Mouse (Mus musculus) thymus, postnatal 36 days (tissue): ENCODE results near the gene Adarb2.

ENCODE experiments used
- DNase-seq, 2 experiments: peaks; one replicate each; pipeline ENCODE4 v3.0.0; 2022; ENCODE audit warnings: mixed read lengths in 2 of 2

Adarb2 gene

DNA sequence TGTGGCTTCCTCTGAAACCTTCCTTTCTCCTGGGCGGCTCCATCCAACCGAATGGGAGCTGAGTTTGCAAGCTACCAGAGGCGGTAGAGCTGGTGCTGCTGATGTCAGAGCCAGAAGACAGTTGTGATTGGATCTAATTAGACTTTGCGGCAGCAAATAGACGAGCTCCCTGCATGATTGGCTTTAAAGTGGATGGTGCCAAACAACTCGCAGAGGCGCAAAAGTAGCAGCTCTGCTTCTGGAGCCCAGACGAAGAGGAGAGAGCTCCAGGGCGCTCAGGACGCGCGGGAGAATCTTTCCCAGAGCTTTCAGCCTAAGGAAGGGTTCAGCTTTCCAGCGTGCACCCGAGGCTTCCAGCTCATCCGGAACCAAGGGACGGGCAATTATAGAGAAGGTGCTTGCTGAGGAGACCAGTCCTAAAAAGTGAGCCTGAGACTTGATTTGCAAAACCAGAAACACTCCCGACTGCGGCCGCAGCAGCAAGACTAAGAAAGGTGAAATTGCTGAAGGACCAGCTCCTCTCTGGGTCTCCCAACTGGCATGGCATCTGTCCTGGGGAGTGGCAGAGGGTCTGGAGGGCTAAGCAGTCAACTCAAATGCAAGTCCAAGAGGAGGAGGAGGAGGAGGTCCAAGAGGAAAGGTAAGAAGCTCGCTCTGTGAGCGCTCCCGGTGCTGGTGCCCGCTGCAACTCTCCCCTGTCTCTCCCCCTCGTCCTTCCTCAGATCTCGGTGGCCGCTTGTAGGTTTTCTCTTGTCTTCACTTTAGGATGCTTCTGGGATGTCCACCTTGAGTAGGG lies at the start of gene Adarb2:
Gene Adarb2, plus strand, starts transcription at position 186 of the 796 bp plus-strand sequence.
- no peak for DNase-seq

DNA sequence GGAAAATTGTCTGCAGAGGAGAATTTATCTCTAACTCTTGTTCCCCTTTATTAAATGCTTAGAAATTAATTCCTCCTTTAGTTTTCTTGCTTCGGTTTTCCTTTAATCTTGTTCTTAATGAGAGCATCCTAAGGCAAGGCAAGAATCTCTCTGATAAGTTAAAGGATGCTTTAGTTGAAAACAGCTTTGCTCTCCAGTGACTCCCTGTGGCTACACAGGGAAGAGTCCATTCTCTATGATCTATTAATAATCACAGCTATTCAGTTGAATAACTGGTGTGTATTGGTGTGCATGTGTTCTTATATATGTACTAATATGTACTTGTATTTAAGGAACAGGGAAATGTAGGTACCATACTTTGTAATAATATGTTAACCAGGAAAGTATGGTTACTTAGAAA lies 28.9 kb upstream of the Adarb2 start:
- no peak for DNase-seq

DNA sequence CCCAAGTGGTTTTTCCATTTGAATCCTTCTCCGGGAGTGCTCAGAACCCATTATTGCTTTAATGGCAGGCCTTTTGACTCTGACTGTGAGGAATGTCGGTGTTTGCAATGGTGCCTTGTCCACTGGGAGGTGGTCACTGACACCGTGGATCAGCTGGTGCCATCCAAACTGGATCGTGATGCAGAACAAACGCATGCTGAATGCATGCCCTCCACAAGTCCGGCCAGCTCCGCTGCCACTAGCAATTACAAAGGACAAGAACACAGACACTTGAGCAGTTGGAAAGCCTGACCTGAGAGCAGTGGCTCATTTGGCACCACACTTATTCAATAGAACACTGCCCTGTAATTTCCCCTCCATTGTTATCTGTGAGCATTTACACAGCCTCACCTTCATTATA lies 10.7 kb upstream of the Adarb2 start:
- no peak for DNase-seq

DNA sequence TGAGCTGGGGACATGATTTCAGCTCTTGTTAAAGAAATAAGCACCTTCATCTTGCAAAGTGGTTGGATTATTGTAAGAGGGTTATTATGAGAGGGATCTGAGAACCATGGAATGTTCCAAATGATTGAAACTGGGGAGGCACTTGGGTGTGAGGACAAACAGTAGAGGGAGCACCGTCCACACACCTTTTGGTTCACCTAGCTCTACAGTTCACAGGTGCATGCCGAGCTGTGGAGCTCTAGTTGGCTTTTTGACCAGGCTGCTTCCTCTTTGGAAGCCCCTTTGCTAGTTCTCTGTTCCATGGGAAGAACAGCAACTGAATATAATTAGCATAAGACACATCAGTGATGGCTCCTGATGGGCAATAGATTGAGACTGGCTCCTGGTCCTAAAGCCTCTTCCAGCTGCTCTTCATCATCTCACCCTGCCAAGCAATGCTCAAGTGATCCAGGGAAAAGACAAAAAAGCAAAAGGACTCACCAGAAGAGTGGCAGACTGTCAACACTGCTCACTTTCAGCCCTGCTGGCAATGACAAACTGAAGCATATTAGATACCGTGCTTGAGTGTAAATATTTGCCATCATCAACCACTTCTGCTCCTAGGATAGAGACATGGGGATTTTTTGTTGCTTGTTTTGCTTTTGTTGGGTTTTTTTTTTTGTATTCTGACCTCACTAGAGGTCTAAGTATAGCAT lies 3.3 kb upstream of the Adarb2 start:
- DNase-seq = no peak

DNA sequence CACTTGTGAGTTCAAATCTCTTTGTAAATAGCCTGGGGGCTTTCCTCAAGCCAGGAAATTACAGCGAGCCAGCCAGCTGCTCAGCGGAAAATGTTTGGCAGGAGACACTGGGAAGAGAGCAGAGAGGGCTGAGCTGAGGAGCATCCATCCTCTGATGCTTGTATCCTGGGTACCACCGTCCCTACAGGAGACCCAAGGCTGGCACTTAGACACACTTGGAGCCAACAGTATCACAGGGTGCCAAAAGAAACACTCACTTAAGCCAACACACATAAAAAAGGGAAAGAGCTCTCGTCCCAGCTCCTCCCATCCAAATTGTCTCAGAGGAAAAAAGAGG lies 779 bp downstream of the Adarb2 start:
- DNase-seq = no peak

DNA sequence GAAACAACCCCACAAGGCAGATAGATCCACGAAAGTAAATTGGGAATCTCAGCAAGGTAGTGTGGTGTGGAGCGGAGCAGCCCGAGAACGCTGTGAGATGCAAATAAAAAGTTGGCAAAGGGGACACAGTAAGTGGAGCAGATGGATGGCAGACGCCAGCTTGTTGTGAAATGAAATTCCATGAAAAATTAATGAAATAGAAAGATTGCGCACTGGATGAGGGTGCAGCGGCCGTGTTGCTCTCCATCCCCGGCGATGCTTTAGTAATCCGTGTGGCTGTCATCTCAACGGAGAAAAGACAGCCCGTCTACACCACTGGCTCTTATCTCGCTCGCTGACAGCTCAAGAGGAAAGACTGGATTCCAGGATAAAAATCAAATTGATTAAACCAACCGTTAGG lies 4.7 kb downstream of the Adarb2 start:
- DNase-seq = no peak

DNA sequence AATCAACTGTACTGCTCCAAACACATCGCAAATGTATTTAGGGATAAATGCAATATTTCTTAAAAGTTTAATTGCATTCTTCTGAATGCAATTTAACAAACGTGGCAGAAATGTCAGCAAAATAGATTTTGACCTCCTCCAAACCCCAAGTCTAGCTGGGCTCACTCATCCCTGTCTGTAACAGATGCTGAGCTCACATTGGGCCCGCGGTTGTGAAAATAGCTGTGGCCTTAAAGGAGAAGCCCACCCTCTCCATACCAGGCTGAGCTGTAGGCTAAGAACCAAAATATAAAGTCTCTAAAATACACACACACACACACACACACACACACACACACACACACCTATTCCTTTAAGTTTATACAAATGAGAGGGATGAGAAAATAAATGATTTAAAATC lies 8.1 kb downstream of the Adarb2 start:
- DNase-seq = no peak

DNA sequence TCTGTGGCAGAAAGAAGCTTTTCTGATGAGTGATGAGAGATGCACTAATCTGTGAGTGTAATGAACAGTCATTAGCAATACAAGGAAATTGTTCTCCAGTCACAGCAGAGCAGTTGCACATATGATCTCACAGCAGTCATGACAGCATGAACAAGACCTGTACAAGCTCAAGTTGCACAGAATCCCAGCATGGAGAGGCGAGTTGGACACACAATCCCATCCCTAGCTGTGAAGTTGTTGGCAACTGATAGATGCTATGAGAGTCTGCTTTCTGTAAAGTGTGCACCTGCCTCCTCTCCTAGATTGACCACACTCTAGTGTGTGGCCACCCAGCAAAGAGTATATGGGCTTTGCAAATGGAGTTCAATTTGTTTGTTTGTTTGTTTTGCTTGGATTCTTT lies 36.2 kb downstream of the Adarb2 start:
- no peak for DNase-seq

DNA sequence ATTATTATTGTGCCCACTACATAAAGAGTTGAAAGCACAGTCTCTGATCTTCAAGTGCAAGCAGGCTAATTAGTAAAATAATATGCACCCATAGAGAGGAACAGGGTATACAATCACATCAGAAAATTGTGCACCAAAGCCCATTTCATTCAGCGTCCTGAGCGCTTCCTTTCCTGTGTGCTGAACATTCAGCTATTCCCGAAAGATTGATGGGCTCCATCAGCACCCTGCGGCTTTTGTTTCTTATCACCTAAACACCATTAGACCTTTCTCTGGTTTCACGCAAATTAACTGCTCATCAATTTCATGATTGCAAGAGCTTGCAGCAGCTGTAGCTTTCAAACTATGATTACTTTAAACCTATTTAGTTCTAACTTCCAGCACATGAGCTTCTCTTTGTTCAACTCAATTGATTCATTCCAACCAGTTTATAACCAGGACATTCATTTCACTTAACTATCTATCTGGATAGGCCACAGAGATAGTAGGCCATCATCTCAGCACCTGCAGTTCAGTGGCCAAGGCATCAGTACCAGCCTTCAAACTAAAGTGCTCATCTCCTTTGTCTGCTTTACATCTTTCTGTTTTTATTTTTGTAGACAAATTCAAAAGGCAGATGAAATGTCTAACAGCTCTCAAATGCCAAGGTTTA lies 45.5 kb downstream of the Adarb2 start:
- DNase-seq = no peak

DNA sequence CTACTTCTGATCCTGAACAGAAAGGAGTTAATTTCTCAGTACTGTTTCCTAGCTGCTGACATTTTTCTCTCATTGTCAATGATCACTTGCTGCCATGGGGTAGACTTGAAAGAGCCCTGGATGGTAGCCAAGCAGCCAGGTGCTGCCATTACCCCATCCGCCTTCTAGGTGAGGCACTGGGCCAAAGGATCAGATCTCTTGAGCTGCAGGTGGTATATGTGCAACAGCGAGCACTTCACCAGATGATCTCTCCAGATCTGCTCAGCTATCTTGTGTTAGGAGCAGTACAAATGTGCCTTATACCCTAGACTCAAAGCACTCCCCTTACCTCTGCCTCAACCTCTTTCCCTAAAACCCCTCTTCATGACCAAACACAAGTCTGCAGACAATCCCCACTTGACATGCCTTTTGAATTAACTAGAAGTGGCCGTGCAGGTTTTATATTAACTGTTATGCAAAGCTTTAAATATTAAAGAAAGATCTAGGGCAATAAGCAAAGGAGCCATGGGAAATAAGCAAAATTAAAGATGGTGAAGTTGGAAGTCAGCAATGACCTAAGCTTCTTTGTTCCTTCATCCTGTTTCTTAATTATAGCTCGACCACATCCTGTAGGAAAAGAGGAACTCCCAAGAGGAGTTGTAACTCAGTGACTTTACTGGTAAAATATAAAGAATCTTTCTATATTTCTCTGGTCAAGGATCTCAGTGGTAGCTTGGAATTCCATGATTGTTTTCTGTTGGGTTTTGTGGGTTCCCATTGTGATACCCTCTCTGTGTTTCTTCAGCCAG lies 69.7 kb downstream of the Adarb2 start:
- no peak for DNase-seq

DNA sequence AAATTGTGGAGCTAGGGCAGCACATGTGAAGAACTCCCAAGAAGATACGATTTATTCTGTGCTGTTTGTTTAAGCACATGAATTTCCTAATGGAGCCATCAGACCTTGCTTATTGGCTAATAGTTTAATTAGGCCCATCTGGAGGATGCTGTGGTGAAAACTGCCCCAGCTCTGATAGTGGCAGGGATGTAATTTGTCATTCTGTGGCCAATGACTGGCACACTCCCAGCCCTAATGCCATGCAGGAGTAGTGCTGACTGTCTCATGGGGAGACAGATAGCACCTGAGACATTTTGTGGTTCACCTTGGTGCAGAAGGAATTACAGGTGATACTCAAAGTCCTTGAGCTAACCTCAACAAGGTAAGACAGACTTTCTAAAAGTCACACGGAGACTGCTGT lies 80.5 kb downstream of the Adarb2 start:
- DNase-seq = no peak

DNA sequence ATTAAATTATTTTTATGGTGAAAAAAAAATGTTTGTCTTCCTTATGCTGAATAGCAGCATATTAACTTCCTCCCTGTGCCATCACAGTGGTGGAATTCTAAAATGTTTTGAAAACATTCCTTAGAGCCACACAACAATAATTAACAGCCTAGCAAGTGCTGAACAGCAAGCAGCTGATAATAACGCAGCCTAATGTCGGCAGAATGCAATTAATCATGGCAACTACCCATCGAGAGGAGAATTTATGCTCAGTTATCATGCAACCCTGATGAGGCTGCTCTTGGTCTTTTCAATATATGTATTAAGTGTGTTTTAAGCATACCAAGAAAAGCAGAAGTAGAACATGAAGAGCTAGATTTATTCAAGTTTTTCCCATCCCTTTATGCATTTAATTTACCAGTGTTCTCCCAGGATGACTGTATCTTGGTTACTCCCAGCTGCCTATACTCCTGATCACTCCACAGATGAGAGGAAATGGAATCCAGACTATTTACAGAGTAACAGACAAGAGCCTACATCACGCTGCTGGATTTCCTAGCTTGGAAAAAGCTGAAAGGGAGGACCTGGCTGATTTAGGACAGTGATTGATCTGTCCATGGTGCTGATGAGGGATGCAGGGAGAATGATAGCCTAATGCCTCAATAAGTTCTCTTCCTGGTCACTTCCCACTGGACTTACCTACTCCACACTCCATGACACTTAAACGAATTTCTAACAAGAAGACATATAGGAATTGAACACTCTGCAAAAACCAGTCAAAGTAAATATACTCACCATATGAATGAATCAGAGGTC lies 113.9 kb downstream of the Adarb2 start:
- no peak for DNase-seq

DNA sequence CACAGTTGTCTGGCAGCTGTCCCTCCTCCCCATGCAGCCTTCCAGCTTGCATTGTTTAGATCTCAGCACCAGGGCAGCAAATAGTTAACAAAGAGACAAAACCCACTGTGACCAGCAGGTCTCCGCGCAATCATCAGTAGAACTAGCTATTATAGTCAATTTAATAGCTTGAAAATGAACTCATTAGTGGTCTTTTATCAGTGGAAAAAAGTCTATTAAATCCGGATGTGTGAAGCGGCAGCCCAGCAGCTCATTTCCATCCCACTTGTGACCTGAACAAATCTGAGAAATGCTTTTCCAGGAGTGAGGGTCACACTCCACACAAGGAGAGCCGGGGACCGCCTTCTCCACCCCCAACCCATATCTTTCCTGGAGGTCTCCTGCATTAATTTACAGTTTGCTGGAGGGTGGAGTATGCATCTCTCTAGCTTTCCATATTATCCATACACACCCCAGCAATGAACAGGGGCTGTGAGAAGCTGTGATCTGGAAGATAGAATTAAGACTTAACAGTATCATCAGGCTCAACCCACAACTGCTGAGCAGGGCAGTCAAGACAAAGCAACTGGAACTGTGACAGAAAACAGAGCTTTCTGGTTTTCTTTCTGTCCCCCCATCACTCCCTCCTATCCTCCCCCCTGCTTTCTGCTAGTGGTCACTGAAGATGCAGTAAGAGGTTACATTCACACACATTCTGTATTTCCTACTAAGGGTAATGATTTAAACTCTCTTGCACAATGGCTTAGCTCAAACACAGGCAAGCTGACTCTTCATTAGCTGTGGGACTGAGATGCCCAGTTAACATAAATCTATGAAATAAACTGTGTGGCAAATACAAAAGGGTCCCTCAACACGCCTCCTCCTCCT lies 131.2 kb downstream of the Adarb2 start:
- DNase-seq = no peak

DNA sequence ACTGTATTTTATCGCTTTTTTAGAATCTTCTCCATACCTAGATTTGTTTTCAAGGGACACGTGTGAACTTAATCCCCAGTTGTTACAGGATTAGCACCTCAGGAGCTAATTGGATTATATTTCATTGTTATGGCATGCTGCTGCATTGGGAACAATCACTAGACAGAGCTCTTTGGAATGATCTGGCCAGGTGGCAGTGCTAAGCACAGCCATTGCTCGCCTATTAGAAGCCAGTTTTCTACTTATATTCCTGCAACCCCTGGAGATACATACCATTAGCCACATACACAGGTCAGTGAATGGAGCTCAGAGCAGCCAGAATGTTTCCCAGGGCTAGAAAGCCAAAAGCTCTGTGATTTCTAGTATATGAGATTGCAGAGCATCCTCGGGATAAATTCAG lies 131.9 kb downstream of the Adarb2 start:
- no peak for DNase-seq

DNA sequence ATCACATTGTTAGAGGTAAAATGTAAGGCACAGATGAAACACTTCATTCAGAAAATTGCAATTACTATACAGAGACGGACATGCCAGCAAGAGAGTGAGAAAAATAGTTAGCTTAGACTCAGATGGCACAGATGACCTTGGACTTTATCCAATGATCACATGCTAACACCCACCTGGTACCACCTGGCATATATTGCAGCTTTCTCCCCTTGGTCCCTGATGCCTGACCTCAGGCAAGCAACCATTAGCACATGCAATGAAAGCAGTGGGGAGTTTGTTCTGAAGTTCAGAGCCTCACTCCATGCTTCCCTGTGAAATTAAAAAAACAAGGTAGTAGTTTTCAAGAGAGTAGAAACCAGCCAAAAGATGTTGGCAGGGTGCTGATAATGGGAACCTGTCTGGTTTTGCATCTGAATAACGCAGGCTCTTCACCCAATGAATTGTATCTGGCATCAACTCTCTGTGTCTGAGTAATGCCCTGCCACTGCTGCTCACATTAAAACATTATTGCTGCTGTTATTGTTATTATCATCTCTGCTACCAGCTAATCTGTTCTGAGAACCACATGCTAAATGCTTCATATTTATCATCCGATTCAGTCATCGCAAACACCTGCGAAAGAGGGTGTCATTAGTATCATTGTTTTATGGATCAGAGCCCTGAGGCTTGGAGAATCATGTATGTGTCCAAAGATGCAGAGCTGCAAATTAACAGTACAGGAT lies 138.6 kb downstream of the Adarb2 start:
- no peak for DNase-seq

DNA sequence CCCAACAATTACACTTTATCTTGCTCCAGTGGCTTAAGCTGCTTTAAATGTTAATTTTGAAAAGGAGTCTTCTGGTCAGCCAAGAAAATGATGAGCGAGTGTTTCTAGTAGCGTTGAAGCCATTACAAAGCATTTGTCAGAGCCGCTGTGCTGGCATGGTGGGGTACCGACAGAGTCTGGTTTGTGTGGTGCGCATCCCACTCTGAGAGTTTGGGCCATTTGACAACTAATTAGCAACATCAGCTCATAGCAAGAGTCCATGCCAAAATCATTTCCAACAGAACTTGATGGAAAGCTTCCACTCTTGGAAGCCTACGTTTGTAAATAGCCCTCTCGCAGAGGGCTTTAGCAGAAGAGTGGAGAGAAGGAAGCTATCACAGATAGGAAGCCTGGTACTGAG lies 144.5 kb downstream of the Adarb2 start:
- DNase-seq = no peak

DNA sequence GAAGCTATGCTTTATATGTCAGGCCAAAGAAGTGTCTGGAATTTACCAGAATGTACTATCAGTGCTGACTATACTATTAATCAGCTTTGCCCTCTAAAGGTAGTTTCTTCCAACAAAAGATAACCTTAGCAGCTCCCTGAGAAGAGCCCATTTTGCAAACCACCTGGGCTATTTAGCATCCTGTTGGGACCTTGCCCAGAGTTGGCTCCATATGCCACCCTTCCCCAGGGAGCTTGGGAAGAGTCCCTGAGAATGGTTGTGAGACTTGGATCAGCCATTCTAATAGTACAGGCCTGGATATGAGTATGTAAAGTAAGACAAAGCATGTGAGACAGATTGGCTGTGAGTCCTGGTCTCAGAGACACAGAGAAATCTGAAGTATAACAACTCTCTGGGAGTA lies 149.7 kb downstream of the Adarb2 start:
- no peak for DNase-seq

DNA sequence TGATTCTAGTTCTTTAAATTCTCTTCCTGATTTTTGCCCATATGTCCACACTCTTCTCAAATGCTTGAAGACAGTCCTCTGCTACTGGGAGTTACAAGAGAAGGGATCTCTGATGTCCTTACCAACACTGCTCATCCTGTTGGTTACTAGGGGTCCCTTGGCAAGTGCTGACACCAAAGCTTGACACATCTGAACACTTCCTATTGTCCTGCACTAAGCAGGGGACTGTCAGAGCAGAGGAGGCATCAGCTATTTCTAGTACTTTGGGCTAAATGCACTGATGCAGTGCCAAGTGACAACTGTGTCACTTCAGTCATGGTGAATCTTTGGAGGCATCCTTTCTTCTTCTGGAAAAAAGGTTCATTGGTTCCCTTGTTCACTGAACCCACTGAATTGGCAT lies 150.3 kb downstream of the Adarb2 start:
- no peak for DNase-seq

DNA sequence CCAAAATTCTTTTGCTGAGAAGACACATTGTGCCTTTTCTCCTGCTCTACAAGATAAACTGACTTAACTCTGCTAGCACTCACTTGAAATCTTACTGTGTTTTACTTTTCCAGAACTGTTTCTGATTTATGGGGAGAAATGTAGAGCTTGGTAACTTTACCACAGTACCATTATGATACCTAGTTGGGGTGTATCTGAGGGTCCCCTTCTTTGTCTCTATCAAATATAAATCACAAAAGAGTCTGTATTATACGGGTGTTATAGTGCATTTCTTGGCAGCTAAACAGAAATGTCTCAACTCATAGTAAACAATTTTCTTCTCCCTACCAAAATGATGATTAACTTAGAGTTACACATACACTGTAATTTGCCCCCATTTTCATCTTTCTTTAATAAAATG lies 162.9 kb downstream of the Adarb2 start:
- DNase-seq = no peak

DNA sequence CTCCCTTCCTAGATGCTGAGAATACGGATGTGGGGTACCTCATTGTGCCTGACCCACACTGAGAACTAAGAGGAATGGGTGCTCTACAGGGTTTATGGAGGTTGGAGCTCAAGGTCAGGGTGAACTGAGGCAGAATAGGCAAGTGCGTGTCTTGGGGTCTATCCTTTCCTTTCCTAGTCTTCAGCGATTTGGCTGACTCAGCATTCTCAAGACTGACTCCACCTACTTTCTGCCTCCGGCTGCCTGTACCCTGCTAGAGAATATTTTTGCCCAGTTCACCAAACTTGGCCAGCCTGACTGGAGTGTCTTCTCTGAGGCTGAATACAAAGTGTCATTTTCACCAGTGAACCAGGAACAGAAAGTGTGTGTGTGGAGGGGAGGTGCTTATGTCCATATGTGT lies 163.4 kb downstream of the Adarb2 start:
- DNase-seq = no peak

DNA sequence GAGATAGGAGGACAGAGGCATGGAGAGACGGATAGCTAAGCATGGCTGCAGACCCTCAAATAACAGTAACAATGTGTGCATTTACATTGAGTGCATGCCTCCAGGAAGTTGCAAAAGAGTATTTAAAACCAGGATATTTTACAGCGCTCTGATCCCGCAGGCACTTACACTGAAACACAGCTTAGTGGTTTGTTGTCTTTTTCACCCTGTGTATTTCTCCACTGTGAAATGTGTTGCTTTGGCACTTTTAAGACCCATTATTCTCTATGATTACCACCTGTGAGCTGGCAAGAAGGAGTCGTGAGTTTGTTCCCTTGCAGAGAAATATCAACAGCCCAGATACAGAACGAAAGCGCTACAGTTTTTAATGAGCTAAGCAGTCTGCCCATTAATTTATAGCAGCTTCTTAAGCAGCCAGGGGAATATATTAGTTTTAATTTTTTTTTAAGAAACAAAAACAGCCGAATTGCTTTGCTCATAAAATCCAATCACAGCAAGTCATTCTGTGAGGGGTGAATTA lies 167.3 kb downstream of the Adarb2 start:
- DNase-seq = no peak
